In genomic region chr11:24688160-24688782, GRCm38 (mm10) we compare ENCODE assay signal across 17 mouse cellular contexts.
"Had no signal": no experiment of that assay in that cellular context is flagged by ENCODE, and none has a peak within 500 bp of the region (broad histone marks: within the 10 kb centered on the region; RNA-seq: fewer than 3 reads in every experiment).

No protein-coding gene starts in this region.

- H3K4me3 ChIP-seq: neural tube, embryonic 12.5 days; neural tube, embryonic 13.5 days; neural tube, embryonic 15.5 days; stomach, embryonic 15.5 days had no signal

- H3K4me1 ChIP-seq: stomach, embryonic 15.5 days had no signal

- H3K9me3 ChIP-seq: neural tube, embryonic 12.5 days; neural tube, embryonic 13.5 days; neural tube, embryonic 15.5 days; stomach, embryonic 15.5 days had no signal

- H3K27ac ChIP-seq: neural tube, embryonic 12.5 days; neural tube, embryonic 13.5 days; neural tube, embryonic 15.5 days; stomach, embryonic 15.5 days; stomach, postnatal 0 days had no signal

- H3K27me3 ChIP-seq: neural tube, embryonic 12.5 days; neural tube, embryonic 13.5 days; neural tube, embryonic 15.5 days; stomach, embryonic 15.5 days had no signal

- H3K4me2 ChIP-seq: neural tube, embryonic 12.5 days; neural tube, embryonic 13.5 days; neural tube, embryonic 15.5 days; stomach, embryonic 15.5 days had no signal

- H3K9ac ChIP-seq: neural tube, embryonic 12.5 days; neural tube, embryonic 13.5 days; neural tube, embryonic 15.5 days; stomach, embryonic 15.5 days had no signal

- H3K36me3 ChIP-seq: neural tube, embryonic 12.5 days; neural tube, embryonic 13.5 days; neural tube, embryonic 15.5 days; stomach, embryonic 15.5 days had no signal

- DNase-seq: retina, postnatal 1 day; right cerebral cortex, adult 18-20 months; right cerebral cortex, postnatal 14 days; right cerebral cortex, postnatal 25 days; right cerebral cortex, postnatal 4 days; spleen, adult 18-20 months; thymus, adult 18-20 months; thymus, adult 2 months; thymus, postnatal 14 days; thymus, postnatal 25 days; thymus, postnatal 36 days; thymus, postnatal 4 days had no signal
